Mouse (Mus musculus) lung, postnatal 0 days (tissue): Measurements from ENCODE around the gene Podn. TPM values are rescaled to one million over a fixed set of nuclear protein-coding genes. Genes with fewer than 3 reads are reported as not detected.
A peak's percentile ranks its signal among the peaks of the same experiment; 100 is the strongest.

Source experiments
- ATAC-seq: fragments of 200-750 bp; cut with Nextera tagmentation; 2 replicates; pipeline ENCODE4 v1.8.0; 2017; ENCODE audit warnings: moderate library complexity
- DNase-seq: peaks from one replicate; pipeline ENCODE4 v3.0.0-alpha.2; 2016; ENCODE audit warnings: low spot score
- H3K27ac ChIP-seq: fragments of 300-500 bp; sonication (generic); 2 replicates; pipeline ENCODE4 v1.5.1; 2014; ENCODE audit warnings: antibody characterized with exemption, mild to moderate bottlenecking, low read length, mixed read lengths
- H3K27me3 ChIP-seq: fragments of 300-500 bp; sonication (generic); replicated peaks from 2 replicates; pipeline ENCODE4 v1.6.1; 2014; ENCODE audit warnings: low read length, mixed read lengths; ENCODE audit not compliant: insufficient read depth
- H3K36me3 ChIP-seq: fragments of 300-500 bp; sonication (generic); 2 replicates; pipeline ENCODE4 v1.6.1; 2014; ENCODE audit warnings: low read length, mixed read lengths; ENCODE audit not compliant: insufficient read depth
- H3K4me1 ChIP-seq: fragments of 300-500 bp; sonication (generic); 2 replicates; pipeline ENCODE4 v1.6.1; 2014; ENCODE audit warnings: antibody characterized with exemption, low read depth, low read length, mixed read lengths; ENCODE audit not compliant: insufficient read depth
- H3K4me2 ChIP-seq: fragments of 300-500 bp; sonication (generic); replicated peaks from 2 replicates; pipeline ENCODE4 v1.6.1; 2014; ENCODE audit warnings: low read depth, mild to moderate bottlenecking, low read length, moderate library complexity, mixed read lengths
- H3K4me3 ChIP-seq: fragments of 300-500 bp; sonication (generic); 2 replicates; pipeline ENCODE4 v1.5.1; 2014; ENCODE audit warnings: low read depth, low read length
- H3K9ac ChIP-seq: fragments of 300-500 bp; sonication (generic); replicated peaks from 2 replicates; pipeline ENCODE4 v1.6.1; 2014; ENCODE audit warnings: low read depth, mild to moderate bottlenecking
- H3K9me3 ChIP-seq: fragments of 300-500 bp; sonication (generic); 2 replicates; pipeline ENCODE4 v1.6.1; 2016; ENCODE audit warnings: low read length, mixed read lengths
- CTCF ChIP-seq: IDR thresholded peaks from 2 replicates; pipeline ENCODE4 v1.5.1; 2016; ENCODE audit warnings: antibody characterized with exemption, mild to moderate bottlenecking
- EP300 ChIP-seq: IDR thresholded peaks from 2 replicates; pipeline ENCODE4 v1.6.1; 2016; ENCODE audit warnings: antibody characterized with exemption, mild to moderate bottlenecking, control low read depth
- WGBS: fragments of 180-500 bp; shearing (Covaris S2); extraction: QIAGEN DNeasy Blood & Tissue Kit; methylation state at CpG from one replicate; pipeline ENCODE4 v1.1.7; 2014; 5-methylcytosine and 5-hydroxymethylcytosine counted together
- polyA plus RNA-seq: library from polyadenylated mRNA; unstranded; fragments of >200 nt; fragmentation: Nextera tagmentation; extraction: Ambion mirVana; gene quantifications from 2 replicates; pipeline ENCODE4 v1.2.1, GENCODE M21; 2015

Gene Podn
- polyA plus RNA-seq, 1 experiment from 2014 or later, result 2.8 TPM

GRCm38 (mm10) chr4:108018961-108019921 lies 77.0 kb downstream of the Podn start:
- ATAC-seq, result peak; percentile 49
- no peaks in the 10 kb centered on the region for H3K36me3 ChIP-seq
- 49% methylated on average over 14 of the region's 14 CpGs for WGBS

GRCm38 (mm10) chr4:108018241-108018923 lies 77.9 kb downstream of the Podn start:
- Histone ChIP-seq H3K9me3 (no peaks in the 10 kb centered on the region), H3K4me3 (no peak overlapping the region), H3K27ac (no peak overlapping the region), H3K9ac (no peak overlapping the region), H3K4me1 (no peaks in the 10 kb centered on the region), H3K27me3 (no peaks in the 10 kb centered on the region), H3K4me2 (no peak overlapping the region), H3K36me3 (no peaks in the 10 kb centered on the region)
- ATAC-seq, result no peak
- no peak for DNase-seq
- TF ChIP-seq EP300 (no peak), CTCF (no peak)
- WGBS, result 42% methylated on average over 10 of the region's 10 CpGs

More at GRCm38 (mm10) chr4:108018961-108019921, 77.0 kb downstream of the Podn start:
- H3K4me1 ChIP-seq, result no peaks in the 10 kb centered on the region
- no peak overlapping the region for H3K4me3 ChIP-seq
- peak; percentile 32 for DNase-seq
- H3K27me3 ChIP-seq, result no peaks in the 10 kb centered on the region
- no peak overlapping the region for H3K27ac ChIP-seq
- no peak overlapping the region for H3K4me2 ChIP-seq
- TF ChIP-seq EP300 (no peak), CTCF (no peak)
- no peak overlapping the region for H3K9ac ChIP-seq
- no peaks in the 10 kb centered on the region for H3K9me3 ChIP-seq

- DNase-seq (no peak), ATAC-seq (no peak)
- Histone ChIP-seq H3K4me2 (no peak overlapping the region), H3K27me3 (no peaks in the 10 kb centered on the region), H3K9me3 (no peaks in the 10 kb centered on the region), H3K4me3 (no peak overlapping the region), H3K36me3 (no peaks in the 10 kb centered on the region), H3K9ac (no peak overlapping the region), H3K27ac (no peak overlapping the region), H3K4me1 (no peaks in the 10 kb centered on the region)
- no peak for TF ChIP-seq CTCF
- no peak for TF ChIP-seq EP300
- WGBS, result 75% methylated on average over 7 of the region's 7 CpGs
Measured at GRCm38 (mm10) chr4:108017839-108018238, 78.4 kb downstream of the Podn start.

GRCm38 (mm10) chr4:108016321-108016720 lies 79.9 kb downstream of the Podn start:
- H3K9ac ChIP-seq, result no peak overlapping the region
- no peak for DNase-seq
- H3K4me3 ChIP-seq, result no peak overlapping the region
- no peaks in the 10 kb centered on the region for H3K9me3 ChIP-seq
- TF ChIP-seq CTCF, result no peak
- ATAC-seq, result no peak
- WGBS, result 81% methylated on average over 3 of the region's 3 CpGs
- no peaks in the 10 kb centered on the region for H3K36me3 ChIP-seq
- no peak overlapping the region for H3K4me2 ChIP-seq
- no peaks in the 10 kb centered on the region for H3K27me3 ChIP-seq
- no peaks in the 10 kb centered on the region for H3K4me1 ChIP-seq
- no peak overlapping the region for H3K27ac ChIP-seq

GRCm38 (mm10) chr4:108015067-108015765 lies 81.0 kb downstream of the Podn start:
- no peaks in the 10 kb centered on the region for H3K27me3 ChIP-seq
- no peaks in the 10 kb centered on the region for H3K4me1 ChIP-seq
- peak; percentile 74 for ATAC-seq
- WGBS, result 49% methylated on average over 14 of the region's 14 CpGs
- DNase-seq, result peak; percentile 68
- no peak overlapping the region for H3K4me3 ChIP-seq
- TF ChIP-seq EP300 (no peak), CTCF (peak; percentile 65)
- H3K9ac ChIP-seq, result no peak overlapping the region
- no peak overlapping the region for H3K27ac ChIP-seq
- H3K9me3 ChIP-seq, result no peaks in the 10 kb centered on the region
- H3K4me2 ChIP-seq, result no peak overlapping the region
- H3K36me3 ChIP-seq, result no peaks in the 10 kb centered on the region

- DNase-seq, result no peak
- Histone ChIP-seq H3K27ac (no peak overlapping the region), H3K36me3 (no peaks in the 10 kb centered on the region)
Measured at GRCm38 (mm10) chr4:108014466-108014865, 81.8 kb downstream of the Podn start.

More at GRCm38 (mm10) chr4:108014466-108014865, 81.8 kb downstream of the Podn start:
- WGBS, result 69% methylated on average over 2 of the region's 2 CpGs
- Histone ChIP-seq H3K4me3 (no peak overlapping the region), H3K4me2 (no peak overlapping the region), H3K4me1 (no peaks in the 10 kb centered on the region), H3K9ac (no peak overlapping the region), H3K27me3 (no peaks in the 10 kb centered on the region), H3K9me3 (no peaks in the 10 kb centered on the region)
- ATAC-seq, result no peak
- no peak for TF ChIP-seq CTCF
- no peak for TF ChIP-seq EP300
